Mouse (Mus musculus) urinary bladder, adult 2 months (tissue): Measurements from ENCODE around the gene Timm8a2. TPM values are rescaled to one million over a fixed set of nuclear protein-coding genes. Genes with fewer than 3 reads are reported as not detected.
"Not testable (repeated sequence)": the region's sequence is repeated elsewhere in the genome, so short reads cannot be mapped to it uniquely, and the experiment has no call there.

Experiments
- DNase-seq: peaks from one replicate; pipeline ENCODE4 v3.0.0; 2022; ENCODE audit warnings: low spot score
- polyA plus RNA-seq: library from polyadenylated mRNA; depleted of rRNA; stranded (reverse); fragments of >200 nt; gene quantifications from 2 replicates; pipeline ENCODE4 v1.2.3, GENCODE M21; 2012

Gene Timm8a2
- polyA plus RNA-seq, 1 experiment = not detected

GRCm38 (mm10) chr14:122060642-122061041 lies 26.2 kb downstream of the Timm8a2 start:
- DNase-seq = peak; percentile 49

- no peak for DNase-seq
These were observed 26.9 kb downstream of the Timm8a2 start for GRCm38 (mm10) chr14:122061376-122061775.

- DNase-seq = no peak
These were observed 28.1 kb downstream of the Timm8a2 start for GRCm38 (mm10) chr14:122062411-122063090.

GRCm38 (mm10) chr14:122063599-122063998 lies 29.1 kb downstream of the Timm8a2 start:
- DNase-seq = no peak

GRCm38 (mm10) chr14:122064519-122064918 lies 30.0 kb downstream of the Timm8a2 start:
- peak; percentile 47 for DNase-seq

GRCm38 (mm10) chr14:122066243-122066642 lies 31.8 kb downstream of the Timm8a2 start:
- no peak for DNase-seq

- not testable (repeated sequence) for DNase-seq
These were observed 33.6 kb downstream of the Timm8a2 start for GRCm38 (mm10) chr14:122068036-122068435.

GRCm38 (mm10) chr14:122068801-122069695 lies 34.6 kb downstream of the Timm8a2 start:
- DNase-seq = no peak

GRCm38 (mm10) chr14:122069948-122070347 lies 35.5 kb downstream of the Timm8a2 start:
- no peak for DNase-seq

- DNase-seq = no peak
These were observed 38.9 kb downstream of the Timm8a2 start for GRCm38 (mm10) chr14:122073422-122073821.

- no peak for DNase-seq
These were observed 39.9 kb downstream of the Timm8a2 start for GRCm38 (mm10) chr14:122074360-122074759.

GRCm38 (mm10) chr14:122075485-122076200 lies 41.2 kb downstream of the Timm8a2 start:
- DNase-seq = no peak

- DNase-seq = no peak
These were observed 42.5 kb downstream of the Timm8a2 start for GRCm38 (mm10) chr14:122077017-122077416.

- peak; percentile 38 for DNase-seq
These were observed 45.0 kb downstream of the Timm8a2 start for GRCm38 (mm10) chr14:122079428-122079827.

GRCm38 (mm10) chr14:122079921-122080320 lies 45.4 kb downstream of the Timm8a2 start:
- DNase-seq = no peak

- no peak for DNase-seq
These were observed 46.8 kb downstream of the Timm8a2 start for GRCm38 (mm10) chr14:122081308-122081707.

- no peak for DNase-seq
These were observed 49.0 kb downstream of the Timm8a2 start for GRCm38 (mm10) chr14:122083499-122083898.

GRCm38 (mm10) chr14:122087956-122088355 lies 53.5 kb downstream of the Timm8a2 start:
- no peak for DNase-seq
